Mouse (Mus musculus) fat pad, adult 2 months (tissue): Measurements from ENCODE around the gene Adamtsl4.

Experiments
- DNase-seq: peaks from one replicate; pipeline ENCODE4 v3.0.0-alpha.2; 2011; ENCODE audit warnings: low read depth, low spot score; ENCODE audit errors: extremely low read depth

Adamtsl4 gene

GRCm38 (mm10) chr3:95687524-95688421 lies at the start of gene Adamtsl4:
Gene Adamtsl4 (minus strand): TSS chr3:95687917.
- DNase-seq, result no peak

- DNase-seq, result no peak
Measured at GRCm38 (mm10) chr3:95735071-95735670, 47.5 kb upstream of the Adamtsl4 start.

GRCm38 (mm10) chr3:95734092-95734702 lies 46.5 kb upstream of the Adamtsl4 start:
- no peak for DNase-seq

- peak; percentile 55 for DNase-seq
Measured at GRCm38 (mm10) chr3:95732744-95733521, 45.2 kb upstream of the Adamtsl4 start.

- DNase-seq, result no peak
Measured at GRCm38 (mm10) chr3:95732297-95732696, 44.6 kb upstream of the Adamtsl4 start.

GRCm38 (mm10) chr3:95731802-95732201 lies 44.1 kb upstream of the Adamtsl4 start:
- DNase-seq, result no peak

- DNase-seq, result no peak
Measured at GRCm38 (mm10) chr3:95730431-95730830, 42.7 kb upstream of the Adamtsl4 start.

- no peak for DNase-seq
Measured at GRCm38 (mm10) chr3:95728906-95729305, 41.2 kb upstream of the Adamtsl4 start.

GRCm38 (mm10) chr3:95726696-95727358 lies 39.1 kb upstream of the Adamtsl4 start:
- DNase-seq, result no peak

GRCm38 (mm10) chr3:95725863-95726262 lies 38.1 kb upstream of the Adamtsl4 start:
- DNase-seq, result no peak

- no peak for DNase-seq
Measured at GRCm38 (mm10) chr3:95722386-95722785, 34.7 kb upstream of the Adamtsl4 start.

GRCm38 (mm10) chr3:95718153-95718552 lies 30.4 kb upstream of the Adamtsl4 start:
- DNase-seq, result no peak

GRCm38 (mm10) chr3:95716075-95716474 lies 28.4 kb upstream of the Adamtsl4 start:
- no peak for DNase-seq

GRCm38 (mm10) chr3:95709967-95710366 lies 22.2 kb upstream of the Adamtsl4 start:
- no peak for DNase-seq

- no peak for DNase-seq
Measured at GRCm38 (mm10) chr3:95709044-95709443, 21.3 kb upstream of the Adamtsl4 start.

GRCm38 (mm10) chr3:95707497-95707896 lies 19.8 kb upstream of the Adamtsl4 start:
- DNase-seq, result no peak

GRCm38 (mm10) chr3:95706273-95706672 lies 18.6 kb upstream of the Adamtsl4 start:
- no peak for DNase-seq

- DNase-seq, result no peak
Measured at GRCm38 (mm10) chr3:95704612-95705011, 16.9 kb upstream of the Adamtsl4 start.

- DNase-seq, result no peak
Measured at GRCm38 (mm10) chr3:95703276-95703675, 15.6 kb upstream of the Adamtsl4 start.

GRCm38 (mm10) chr3:95701877-95702540 lies 14.3 kb upstream of the Adamtsl4 start:
- DNase-seq, result no peak
